Mouse (Mus musculus): ENCODE data around the gene Cyp26a1.

GRCm38 (mm10) chr19:37673393-37673792, 24.2 kb upstream of the Cyp26a1 start:
- TF ChIP-seq CTCF (IDR thresholded peaks at IDR 0.05; ENCODE audit: borderline replicate concordance, control insufficient read depth, extremely low read depth, insufficient read depth, low read length, poor library complexity): no peak
- TF ChIP-seq POLR2A (IDR thresholded peaks at IDR 0.05; ENCODE audit: control insufficient read depth, extremely low read depth, insufficient read depth, low read length, poor library complexity): no peak
